Mouse (Mus musculus) stomach, embryonic 16.5 days (tissue): Measurements from ENCODE around the gene Tanc2. TPM values are rescaled to one million over a fixed set of nuclear protein-coding genes. Genes with fewer than 3 reads are reported as not detected.

Source experiments
- ATAC-seq: fragments of 200-750 bp; cut with Nextera tagmentation; 2 replicates; pipeline ENCODE4 v1.8.0; 2017; ENCODE audit warnings: moderate number of reproducible peaks, moderate TSS enrichment; ENCODE audit not compliant: insufficient read depth, low FRiP score
- H3K27ac ChIP-seq: fragments of 300-500 bp; sonication (generic); 2 replicates; pipeline ENCODE4 v1.5.1; 2014; ENCODE audit warnings: low read length
- H3K27me3 ChIP-seq: fragments of 300-500 bp; sonication (generic); 2 replicates; pipeline ENCODE4 v1.6.1; 2014; ENCODE audit warnings: low read length, control low read depth, mixed read lengths; ENCODE audit not compliant: control insufficient read depth, insufficient read depth
- H3K36me3 ChIP-seq: fragments of 300-500 bp; sonication (generic); 2 replicates; pipeline ENCODE4 v1.6.1; 2014; ENCODE audit warnings: low read length; ENCODE audit not compliant: control insufficient read depth, insufficient read depth
- H3K4me1 ChIP-seq: fragments of 300-500 bp; sonication (generic); 2 replicates; pipeline ENCODE4 v1.6.1; 2014; ENCODE audit warnings: low read length, control low read depth, mixed read lengths; ENCODE audit not compliant: control insufficient read depth, insufficient read depth
- H3K4me2 ChIP-seq: fragments of 300-500 bp; sonication (generic); 2 replicates; pipeline ENCODE4 v1.6.1; 2014; ENCODE audit warnings: low read depth, low read length, mixed read lengths
- H3K4me3 ChIP-seq: fragments of 300-500 bp; sonication (generic); replicated peaks from 2 replicates; pipeline ENCODE4 v1.5.1; 2014; ENCODE audit warnings: mild to moderate bottlenecking, low read length
- H3K9ac ChIP-seq: fragments of 300-500 bp; sonication (generic); 2 replicates; pipeline ENCODE4 v1.6.1; 2014; ENCODE audit warnings: low read length
- H3K9me3 ChIP-seq: fragments of 300-500 bp; sonication (generic); replicated peaks from 2 replicates; pipeline ENCODE4 v1.6.1; 2016; ENCODE audit warnings: low read length, control low read depth; ENCODE audit not compliant: control insufficient read depth
- WGBS: fragments of 180-500 bp; shearing (Covaris S2); extraction: QIAGEN DNeasy Blood & Tissue Kit; methylation state at CpG from one replicate; pipeline ENCODE4 v1.1.7; 2014; 5-methylcytosine and 5-hydroxymethylcytosine counted together
- polyA plus RNA-seq: library from polyadenylated mRNA; unstranded; fragments of >200 nt; fragmentation: Nextera tagmentation; extraction: Ambion mirVana; gene quantifications from 2 replicates; pipeline ENCODE4 v1.2.1, GENCODE M21; 2015

Tanc2 gene
- polyA plus RNA-seq, 1 experiment from 2014 or later, result 6.7 TPM

GRCm38 (mm10) chr11:105777802-105778201 lies 188.0 kb downstream of the Tanc2 start:
- no peak for ATAC-seq
- H3K9ac ChIP-seq, result no peak overlapping the region

GRCm38 (mm10) chr11:105792501-105792900 lies 202.7 kb downstream of the Tanc2 start:
- Histone ChIP-seq H3K27me3 (no peaks in the 10 kb centered on the region), H3K36me3 (no peaks in the 10 kb centered on the region), H3K4me2 (no peak overlapping the region), H3K27ac (no peak overlapping the region), H3K4me1 (no peaks in the 10 kb centered on the region), H3K4me3 (no peak overlapping the region), H3K9ac (no peak overlapping the region), H3K9me3 (no peaks in the 10 kb centered on the region)
- no peak for ATAC-seq

More at GRCm38 (mm10) chr11:105777802-105778201, 188.0 kb downstream of the Tanc2 start:
- Histone ChIP-seq H3K9me3 (no peaks in the 10 kb centered on the region), H3K4me2 (no peak overlapping the region), H3K36me3 (peaks cover 3% of the 10 kb centered on the region; the same call in 1 of the 2 replicates), H3K4me1 (no peaks in the 10 kb centered on the region), H3K4me3 (no peak overlapping the region), H3K27me3 (no peaks in the 10 kb centered on the region), H3K27ac (no peak overlapping the region)

- Histone ChIP-seq H3K9ac (no peak overlapping the region), H3K9me3 (no peaks in the 10 kb centered on the region), H3K4me2 (no peak overlapping the region), H3K36me3 (no peaks in the 10 kb centered on the region; the same call in 1 of the 2 replicates), H3K27ac (no peak overlapping the region), H3K4me3 (no peak overlapping the region), H3K27me3 (no peaks in the 10 kb centered on the region), H3K4me1 (no peaks in the 10 kb centered on the region)
- no peak for ATAC-seq
- WGBS, result 92% methylated on average over 3 of the region's 3 CpGs
Observed at GRCm38 (mm10) chr11:105803686-105804085, 213.9 kb downstream of the Tanc2 start.

- Histone ChIP-seq H3K27me3 (no peaks in the 10 kb centered on the region), H3K4me1 (no peaks in the 10 kb centered on the region), H3K36me3 (no peaks in the 10 kb centered on the region; the same call in 1 of the 2 replicates), H3K9ac (no peak overlapping the region), H3K9me3 (no peaks in the 10 kb centered on the region), H3K27ac (no peak overlapping the region), H3K4me2 (no peak overlapping the region), H3K4me3 (no peak overlapping the region)
- 45% methylated on average over 3 of the region's 3 CpGs for WGBS
- ATAC-seq, result no peak
Observed at GRCm38 (mm10) chr11:105804776-105805175, 215.0 kb downstream of the Tanc2 start.

DNA sequence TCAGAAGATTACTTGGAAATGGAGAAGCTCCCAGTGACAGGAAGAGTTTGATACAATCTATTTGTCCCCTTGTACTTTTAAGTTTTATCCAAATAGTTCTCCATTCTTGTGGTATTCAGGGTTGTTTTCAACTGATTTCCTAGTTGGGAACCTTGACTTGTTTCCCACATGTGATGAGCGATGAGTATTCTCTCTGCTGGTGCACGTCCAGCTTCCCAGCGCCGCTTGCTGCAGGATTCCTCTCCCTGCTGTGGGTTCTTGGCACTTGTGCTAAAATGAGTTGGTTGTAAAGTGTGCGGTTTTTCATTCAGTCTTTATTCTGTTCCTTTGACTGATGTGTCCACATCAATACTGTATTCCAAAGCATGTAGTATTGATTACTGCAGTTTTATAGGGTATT lies 217.3 kb downstream of the Tanc2 start:
- no peak for ATAC-seq
- no peak overlapping the region for H3K9ac ChIP-seq
- H3K27me3 ChIP-seq, result no peaks in the 10 kb centered on the region
- no peak overlapping the region for H3K4me2 ChIP-seq
- no peaks in the 10 kb centered on the region for H3K4me1 ChIP-seq
- H3K36me3 ChIP-seq, result no peaks in the 10 kb centered on the region; the same call in 1 of the 2 replicates
- H3K27ac ChIP-seq, result no peak overlapping the region
- H3K9me3 ChIP-seq, result no peaks in the 10 kb centered on the region
- 94% methylated on average over 5 of the region's 5 CpGs for WGBS
- no peak overlapping the region for H3K4me3 ChIP-seq

DNA sequence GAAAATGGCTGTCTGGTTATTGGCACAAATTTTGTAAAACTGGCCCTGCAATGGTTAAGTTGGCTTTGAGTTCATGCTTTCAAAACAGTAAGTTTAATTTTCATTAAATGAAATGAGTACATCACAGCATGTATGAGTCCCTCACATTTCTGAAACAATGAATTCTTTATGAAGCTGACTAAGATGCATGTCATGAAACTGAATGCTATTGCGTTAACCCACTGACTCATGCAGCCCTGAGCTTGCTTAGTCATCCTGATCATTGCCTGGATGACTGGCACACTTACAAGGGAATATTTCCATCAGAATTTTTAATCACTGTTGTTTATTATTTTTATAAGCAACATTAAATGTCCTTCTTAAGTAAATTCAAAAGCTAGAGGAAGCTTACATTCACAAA lies 233.5 kb downstream of the Tanc2 start:
- Histone ChIP-seq H3K4me3 (no peak overlapping the region), H3K27ac (no peak overlapping the region), H3K36me3 (no peaks in the 10 kb centered on the region), H3K4me1 (no peaks in the 10 kb centered on the region), H3K9ac (no peak overlapping the region), H3K4me2 (no peak overlapping the region), H3K27me3 (no peaks in the 10 kb centered on the region), H3K9me3 (no peaks in the 10 kb centered on the region)
- WGBS, result 71% methylated on average over 1 of the region's 1 CpGs
- ATAC-seq, result no peak

DNA sequence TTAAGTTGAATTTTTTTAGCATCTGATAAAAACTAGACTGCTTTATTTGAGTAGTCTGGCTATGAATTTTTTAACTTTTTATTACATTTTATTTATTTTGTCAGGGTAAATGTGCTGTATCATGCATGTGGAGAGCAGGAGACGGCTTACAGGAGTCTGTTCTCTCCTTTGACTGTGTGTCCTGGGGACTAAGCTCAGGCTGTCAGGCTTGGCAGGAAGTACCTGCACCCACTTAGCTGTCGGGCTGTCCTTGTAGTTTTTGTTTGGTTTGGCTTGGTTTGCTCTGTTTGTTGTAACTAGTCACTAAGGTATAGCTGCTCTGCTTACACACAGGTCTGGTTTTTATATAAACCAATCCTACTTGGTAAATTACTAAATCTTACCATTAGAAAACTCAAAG lies 234.0 kb downstream of the Tanc2 start:
- no peaks in the 10 kb centered on the region for H3K27me3 ChIP-seq
- no peak for ATAC-seq
- H3K4me1 ChIP-seq, result no peaks in the 10 kb centered on the region
- no peak overlapping the region for H3K9ac ChIP-seq
- no peak overlapping the region for H3K27ac ChIP-seq
- no peaks in the 10 kb centered on the region for H3K9me3 ChIP-seq
- no peaks in the 10 kb centered on the region for H3K36me3 ChIP-seq
- no peak overlapping the region for H3K4me2 ChIP-seq
- H3K4me3 ChIP-seq, result no peak overlapping the region
- WGBS, result 45% methylated on average over 2 of the region's 2 CpGs

GRCm38 (mm10) chr11:105828175-105828574 lies 238.4 kb downstream of the Tanc2 start:
- no peak overlapping the region for H3K27ac ChIP-seq
- WGBS, result 70% methylated on average over 2 of the region's 2 CpGs
- ATAC-seq, result no peak
- H3K4me3 ChIP-seq, result no peak overlapping the region
- H3K4me1 ChIP-seq, result no peaks in the 10 kb centered on the region
- H3K9me3 ChIP-seq, result no peaks in the 10 kb centered on the region
- no peak overlapping the region for H3K9ac ChIP-seq
- no peaks in the 10 kb centered on the region for H3K27me3 ChIP-seq
- no peaks in the 10 kb centered on the region for H3K36me3 ChIP-seq
- H3K4me2 ChIP-seq, result no peak overlapping the region

GRCm38 (mm10) chr11:105835209-105835608 lies 245.4 kb downstream of the Tanc2 start:
- Histone ChIP-seq H3K4me3 (no peak overlapping the region), H3K36me3 (0 out of 2 replicates have a peak, but pooled peaks cover 3% of the 10 kb centered on the region), H3K9me3 (no peaks in the 10 kb centered on the region), H3K4me2 (no peak overlapping the region), H3K27ac (no peak overlapping the region), H3K9ac (no peak overlapping the region), H3K27me3 (no peaks in the 10 kb centered on the region), H3K4me1 (no peaks in the 10 kb centered on the region)
- 91% methylated on average over 4 of the region's 4 CpGs for WGBS
- no peak for ATAC-seq
